Mouse (Mus musculus) stomach, embryonic 14.5 days (tissue): Measurements from ENCODE around the gene Vkorc1l1. TPM values are rescaled to one million over a fixed set of nuclear protein-coding genes. Genes with fewer than 3 reads are reported as not detected.

Experiments
- ATAC-seq: fragments of 200-750 bp; cut with Nextera tagmentation; 2 replicates; pipeline ENCODE4 v1.8.0; 2017; ENCODE audit warnings: low read depth, moderate TSS enrichment; ENCODE audit not compliant: insufficient number of reproducible peaks, insufficient read depth, low FRiP score
- H3K27ac ChIP-seq: fragments of 300-500 bp; sonication (generic); 2 replicates; pipeline ENCODE4 v1.5.1; 2014; ENCODE audit warnings: mild to moderate bottlenecking, low read length, moderate library complexity, mixed read lengths
- H3K27me3 ChIP-seq: fragments of 300-500 bp; sonication (generic); 2 replicates; pipeline ENCODE4 v1.6.1; 2014; ENCODE audit warnings: low read length, control low read depth, mixed read lengths; ENCODE audit not compliant: control insufficient read depth, insufficient read depth
- H3K36me3 ChIP-seq: fragments of 300-500 bp; sonication (generic); 2 replicates; pipeline ENCODE4 v1.6.1; 2014; ENCODE audit warnings: mild to moderate bottlenecking, control low read depth, low read length, moderate library complexity, mixed read lengths; ENCODE audit not compliant: control insufficient read depth, insufficient read depth
- H3K4me1 ChIP-seq: fragments of 300-500 bp; sonication (generic); 2 replicates; pipeline ENCODE4 v1.6.1; 2014; ENCODE audit warnings: low read length, control low read depth, mixed read lengths; ENCODE audit not compliant: control insufficient read depth, insufficient read depth
- H3K4me2 ChIP-seq: fragments of 300-500 bp; sonication (generic); replicated peaks from 2 replicates; pipeline ENCODE4 v1.6.1; 2014; ENCODE audit warnings: low read depth, low read length, control low read depth
- H3K4me3 ChIP-seq: fragments of 300-500 bp; sonication (generic); 2 replicates; pipeline ENCODE4 v1.5.1; 2014; ENCODE audit warnings: low read depth, low read length, control low read depth
- H3K9ac ChIP-seq: fragments of 300-500 bp; sonication (generic); replicated peaks from 2 replicates; pipeline ENCODE4 v1.6.1; 2014; ENCODE audit warnings: low read depth, mild to moderate bottlenecking, control low read depth, low read length, moderate library complexity, mixed read lengths
- H3K9me3 ChIP-seq: fragments of 300-500 bp; sonication (generic); 2 replicates; pipeline ENCODE4 v1.6.1; 2016; ENCODE audit warnings: low read depth, low read length, control low read depth; ENCODE audit not compliant: control insufficient read depth
- WGBS: fragments of 180-500 bp; shearing (Covaris S2); extraction: QIAGEN DNeasy Blood & Tissue Kit; methylation state at CpG from one replicate; pipeline ENCODE4 v1.1.7; 2014; 5-methylcytosine and 5-hydroxymethylcytosine counted together
- polyA plus RNA-seq: library from polyadenylated mRNA; unstranded; fragments of >200 nt; fragmentation: Nextera tagmentation; extraction: Ambion mirVana; gene quantifications from 2 replicates; pipeline ENCODE4 v1.2.1, GENCODE M21; 2014

The Vkorc1l1 gene
- polyA plus RNA-seq: 16.2 and 19.1 TPM in 2 replicates

- H3K36me3 ChIP-seq: peaks cover 6% of the 10 kb centered on the region; the same call in 1 of the 2 replicates
- H3K27ac ChIP-seq: peak within 1 kb of the TSS; percentile 39
- peak within 1 kb of the TSS; percentile 77 for H3K9ac ChIP-seq
- H3K27me3 ChIP-seq: no peaks in the 10 kb centered on the region
- peak within 1 kb of the TSS; percentile 83 for H3K4me2 ChIP-seq
- ATAC-seq: peak; percentile 99
- 0 out of 2 replicates have a peak, but pooled peaks cover 4% of the 10 kb centered on the region for H3K4me1 ChIP-seq
- under 1% methylated on average over 58 of the region's 59 CpGs for WGBS
- peak within 1 kb of the TSS; percentile 79 for H3K4me3 ChIP-seq
- H3K9me3 ChIP-seq: no peaks in the 10 kb centered on the region
Measured at GRCm38 (mm10) chr5:129941495-129942045, at the start of gene Vkorc1l1. Gene Vkorc1l1 (plus strand): TSS chr5:129941970.

GRCm38 (mm10) chr5:129895198-129896088, 46.3 kb upstream of the Vkorc1l1 start, which contains the start of gene Zbed5:
Gene Zbed5 (plus strand): TSS chr5:129895723.
- H3K27me3 ChIP-seq: no peaks in the 10 kb centered on the region
- H3K4me3 ChIP-seq: peak within 1 kb of the TSS; percentile 69
- H3K4me1 ChIP-seq: 0 out of 2 replicates have a peak, but pooled peaks cover 6% of the 10 kb centered on the region
- peak within 1 kb of the TSS; percentile 84 for H3K4me2 ChIP-seq
- no peaks in the 10 kb centered on the region for H3K36me3 ChIP-seq
- peak within 1 kb of the TSS; percentile 50 for H3K9ac ChIP-seq
- peak; percentile 99 for ATAC-seq
- H3K27ac ChIP-seq: no peak within 1 kb of the TSS
- 2% methylated on average over 44 of the region's 44 CpGs for WGBS
- H3K9me3 ChIP-seq: no peaks in the 10 kb centered on the region

DNA sequence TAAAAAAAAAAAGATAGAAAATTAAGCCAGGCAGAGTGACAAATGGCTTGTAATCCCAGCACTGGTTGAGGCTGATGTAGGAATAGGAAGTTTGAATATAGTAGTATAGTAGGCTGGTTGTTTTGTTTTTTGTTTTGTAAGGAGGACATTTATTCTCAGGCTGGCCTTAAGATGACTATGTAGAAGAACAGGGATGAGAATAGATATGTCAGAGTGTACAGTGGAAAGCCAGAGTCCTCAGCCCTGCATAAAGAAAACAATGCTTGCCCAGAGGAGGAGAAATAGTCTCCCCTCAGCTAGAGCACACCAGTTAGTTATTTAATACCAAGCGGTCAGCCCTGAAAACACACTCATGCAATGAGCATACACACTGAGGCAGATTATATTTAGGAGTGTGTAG, 43.3 kb upstream of the Vkorc1l1 start, which contains the start of gene Phkg1:
Phkg1 (minus strand) TSS at position 101 of the 400 bp plus-strand sequence.
- whole genome bisulfite sequencing: 100% methylated on average over 1 of the region's 1 CpGs
- Histone ChIP-seq H3K9ac (no peak within 1 kb of the TSS), H3K36me3 (no peaks in the 10 kb centered on the region), H3K4me1 (0 out of 2 replicates have a peak, but pooled peaks cover 6% of the 10 kb centered on the region), H3K4me3 (no peak within 1 kb of the TSS), H3K27me3 (no peaks in the 10 kb centered on the region), H3K27ac (no peak within 1 kb of the TSS), H3K4me2 (no peak within 1 kb of the TSS), H3K9me3 (no peaks in the 10 kb centered on the region)
- no peak for ATAC-seq

- 0 out of 2 replicates have a peak overlapping the region, but pooled peaks have one; percentile 49 for H3K9ac ChIP-seq
Measured at GRCm38 (mm10) chr5:129907775-129908174, 34.0 kb upstream of the Vkorc1l1 start.

GRCm38 (mm10) chr5:129908242-129908965, 33.4 kb upstream of the Vkorc1l1 start, which contains the start of gene Nupr1l:
Gene Nupr1l (plus strand): TSS chr5:129908540.
- Histone ChIP-seq H3K9me3 (no peaks in the 10 kb centered on the region), H3K27ac (peak within 1 kb of the TSS; percentile 78; the same call in 1 of the 2 replicates), H3K9ac (peak within 1 kb of the TSS; percentile 49), H3K36me3 (no peaks in the 10 kb centered on the region), H3K4me1 (no peaks in the 10 kb centered on the region), H3K4me2 (peak within 1 kb of the TSS; percentile 81), H3K4me3 (peak within 1 kb of the TSS; percentile 59), H3K27me3 (no peaks in the 10 kb centered on the region)
- ATAC-seq: peak; percentile 97
- under 1% methylated on average over 63 of the region's 63 CpGs for WGBS

More at GRCm38 (mm10) chr5:129907775-129908174, 34.0 kb upstream of the Vkorc1l1 start:
- H3K27me3 ChIP-seq: no peaks in the 10 kb centered on the region
- no peaks in the 10 kb centered on the region for H3K9me3 ChIP-seq
- H3K4me2 ChIP-seq: peak overlapping the region; percentile 81
- no peaks in the 10 kb centered on the region for H3K36me3 ChIP-seq
- no peak for ATAC-seq
- no peaks in the 10 kb centered on the region for H3K4me1 ChIP-seq
- 0 out of 2 replicates have a peak overlapping the region, but pooled peaks have one; percentile 49 for H3K27ac ChIP-seq
- H3K4me3 ChIP-seq: peak overlapping the region; percentile 59
- WGBS: 31% methylated on average over 4 of the region's 4 CpGs

DNA sequence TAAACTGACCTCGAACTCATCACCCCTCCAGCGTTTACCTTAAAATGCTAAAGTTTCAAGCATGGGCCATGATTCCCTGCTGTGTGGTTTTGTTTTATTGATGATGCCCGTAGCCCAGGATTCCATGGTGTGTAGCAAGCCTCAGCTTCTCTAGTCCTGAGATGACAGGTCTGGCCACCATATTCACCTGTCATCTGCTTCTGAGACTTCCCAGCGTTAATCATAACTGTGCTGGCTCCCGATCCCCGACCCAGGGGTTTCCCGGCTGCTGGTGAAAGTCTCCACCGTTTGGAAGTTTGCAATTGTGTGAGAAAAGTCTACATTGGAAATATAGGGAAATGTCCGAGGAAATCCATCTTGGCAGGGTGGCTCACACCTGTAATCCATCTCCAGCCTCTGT, 32.6 kb upstream of the Vkorc1l1 start:
- 0 out of 2 replicates have a peak overlapping the region, but pooled peaks have one; percentile 49 for H3K9ac ChIP-seq
- peak overlapping the region; percentile 59 for H3K4me3 ChIP-seq
- no peaks in the 10 kb centered on the region for H3K36me3 ChIP-seq
- H3K4me1 ChIP-seq: no peaks in the 10 kb centered on the region
- WGBS: 70% methylated on average over 9 of the region's 9 CpGs
- no peak for ATAC-seq
- H3K27me3 ChIP-seq: no peaks in the 10 kb centered on the region
- H3K9me3 ChIP-seq: no peaks in the 10 kb centered on the region
- peak overlapping the region; percentile 81 for H3K4me2 ChIP-seq
- H3K27ac ChIP-seq: no peak overlapping the region

DNA sequence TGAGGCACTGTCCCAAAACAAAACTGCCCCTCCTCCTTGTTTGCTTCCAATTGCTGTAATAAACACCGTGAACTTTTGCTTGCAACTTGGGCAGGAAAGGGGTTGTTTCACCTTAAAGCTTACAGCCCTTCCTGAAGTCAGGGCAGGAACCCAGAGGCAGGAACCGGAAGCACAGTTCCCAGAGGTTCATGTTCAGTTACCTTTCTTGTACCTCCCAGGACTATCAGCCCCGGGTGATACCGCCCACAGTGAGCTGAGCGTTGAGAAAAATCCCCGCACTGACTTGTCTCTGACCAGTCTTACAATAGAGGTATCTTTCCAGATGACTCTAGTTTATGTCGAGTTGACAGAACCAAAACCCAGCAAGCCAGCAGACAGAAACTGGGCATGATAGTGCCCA, 32.2 kb upstream of the Vkorc1l1 start:
- no peaks in the 10 kb centered on the region for H3K9me3 ChIP-seq
- H3K4me3 ChIP-seq: no peak overlapping the region
- H3K4me2 ChIP-seq: no peak overlapping the region
- no peaks in the 10 kb centered on the region for H3K4me1 ChIP-seq
- 86% methylated on average over 7 of the region's 7 CpGs for WGBS
- no peak overlapping the region for H3K27ac ChIP-seq
- ATAC-seq: no peak
- no peak overlapping the region for H3K9ac ChIP-seq
- no peaks in the 10 kb centered on the region for H3K36me3 ChIP-seq
- H3K27me3 ChIP-seq: no peaks in the 10 kb centered on the region

- no peaks in the 10 kb centered on the region for H3K4me1 ChIP-seq
- ATAC-seq: no peak
- H3K36me3 ChIP-seq: no peaks in the 10 kb centered on the region
- H3K9ac ChIP-seq: no peak overlapping the region
- no peak overlapping the region for H3K27ac ChIP-seq
- WGBS: 32% methylated on average over 2 of the region's 2 CpGs
- no peaks in the 10 kb centered on the region for H3K27me3 ChIP-seq
- H3K4me2 ChIP-seq: no peak overlapping the region
- H3K4me3 ChIP-seq: no peak overlapping the region
- H3K9me3 ChIP-seq: no peaks in the 10 kb centered on the region
Measured at GRCm38 (mm10) chr5:129914024-129914423, 27.7 kb upstream of the Vkorc1l1 start.
